Mouse (Mus musculus) MEL (cell line): ENCODE results near the gene Orm2. TPM values are rescaled to one million over a fixed set of nuclear protein-coding genes. Genes with fewer than 3 reads are reported as not detected.

ENCODE experiments used
- DNase-seq: peaks from one replicate; pipeline ENCODE4 v3.0.0; 2011; ENCODE audit warnings: low read depth, low spot score
- H3K27ac ChIP-seq: 2 replicates; pipeline ENCODE4 v1.5.1; 2012; ENCODE audit warnings: low read depth, mild to moderate bottlenecking, control low read depth, low read length, moderate library complexity; ENCODE audit not compliant: control insufficient read depth
- H3K27me3 ChIP-seq, 2 experiments: fragments of 150-350 bp in 1 of 2; sonication (generic) in 1 of 2; 2 replicates each; pipeline ENCODE4 v1.6.1; 2012; ENCODE audit warnings: low read length in 2 of 2, mild to moderate bottlenecking in 2 of 2, improper control_type of control experiment in 1 of 2, moderate library complexity in 1 of 2; ENCODE audit not compliant: insufficient read depth in 2 of 2, control insufficient read depth in 1 of 2
- H3K36me3 ChIP-seq, 2 experiments: 2 replicates each; pipeline ENCODE4 v1.6.1; 2012 to 2014; ENCODE audit warnings: low read length in 2 of 2, improper control_type of control experiment in 1 of 2, inconsistent platforms in 1 of 2, mild to moderate bottlenecking in 1 of 2; ENCODE audit not compliant: insufficient read depth in 2 of 2, control insufficient read depth in 1 of 2
- H3K4me1 ChIP-seq, 2 experiments: fragments of 150-350 bp in 1 of 2; sonication (generic) in 1 of 2; 2 replicates each; pipeline ENCODE4 v1.6.1; 2012; ENCODE audit warnings: low read length in 2 of 2, improper control_type of control experiment in 1 of 2, mild to moderate bottlenecking in 1 of 2; ENCODE audit not compliant: insufficient read depth in 2 of 2, control insufficient read depth in 1 of 2
- H3K4me3 ChIP-seq, 2 experiments: fragments of 150-350 bp in 1 of 2; sonication (generic) in 1 of 2; 2 replicates each; pipeline ENCODE4 v1.5.1; 2012; ENCODE audit warnings: low read depth in 2 of 2, low read length in 2 of 2, mild to moderate bottlenecking in 2 of 2, moderate library complexity in 2 of 2, control low read depth in 1 of 2, improper control_type of control experiment in 1 of 2; ENCODE audit not compliant: control insufficient read depth in 1 of 2, insufficient read depth in 1 of 2
- H3K79me2 ChIP-seq: 2 replicates; pipeline ENCODE4 v1.6.1; 2012; ENCODE audit warnings: mild to moderate bottlenecking, low read length, moderate library complexity; ENCODE audit not compliant: control insufficient read depth, poor library complexity, insufficient read depth
- H3K9ac ChIP-seq: 2 replicates; pipeline ENCODE4 v1.6.1; 2012; ENCODE audit warnings: low read depth, mild to moderate bottlenecking, control low read depth, low read length, moderate library complexity; ENCODE audit not compliant: control insufficient read depth, poor library complexity, severe bottlenecking
- H3K9me3 ChIP-seq: fragments of 150-350 bp; sonication (generic); replicated peaks from 2 replicates; pipeline ENCODE4 v1.6.1; 2012; ENCODE audit warnings: mild to moderate bottlenecking, low read length, improper control_type of control experiment, moderate library complexity; ENCODE audit not compliant: insufficient read depth
- BHLHE40 ChIP-seq: IDR thresholded peaks from 2 replicates; pipeline ENCODE4 v1.6.1; 2012; ENCODE audit warnings: low read depth, mild to moderate bottlenecking, inconsistent platforms, low read length, improper control_type of control experiment, borderline replicate concordance
- CHD1 ChIP-seq: IDR thresholded peaks from 2 replicates; pipeline ENCODE4 v1.6.1; 2012; ENCODE audit warnings: low read depth, mild to moderate bottlenecking, inconsistent platforms, low read length, improper control_type of control experiment
- CHD2 ChIP-seq: IDR thresholded peaks from 2 replicates; pipeline ENCODE4 v1.6.1; 2011; ENCODE audit warnings: low read length, improper control_type of control experiment
- CTCF ChIP-seq, 3 experiments: IDR thresholded peaks in 2 of 3; conservative IDR thresholded peaks in 1 of 3; 2 replicates each; pipeline ENCODE4 v1.5.1; 2011 to 2012; ENCODE audit warnings: low read length in 3 of 3, low read depth in 2 of 3, mild to moderate bottlenecking in 2 of 3, improper control_type of control experiment in 1 of 3, inconsistent platforms in 1 of 3, mixed read lengths in 1 of 3, moderate library complexity in 1 of 3; ENCODE audit not compliant: control insufficient read depth in 1 of 3, insufficient read depth in 1 of 3, poor library complexity in 1 of 3, severe bottlenecking in 1 of 3
- E2F4 ChIP-seq: IDR thresholded peaks from 2 replicates; pipeline ENCODE4 v1.6.1; 2011; ENCODE audit warnings: low read depth, low read length, improper control_type of control experiment, borderline replicate concordance
- ETS1 ChIP-seq: IDR thresholded peaks from 2 replicates; pipeline ENCODE4 v1.6.1; 2012; ENCODE audit warnings: low read depth, mild to moderate bottlenecking, inconsistent platforms, low read length, improper control_type of control experiment, moderate library complexity
- GABPA ChIP-seq: IDR thresholded peaks from 2 replicates; pipeline ENCODE4 v1.6.1; 2012; ENCODE audit warnings: low read depth, mild to moderate bottlenecking, inconsistent platforms, low read length, improper control_type of control experiment, moderate library complexity
- GATA1 ChIP-seq: IDR thresholded peaks from 2 replicates; pipeline ENCODE4 v1.6.1; 2011; ENCODE audit warnings: low read depth, low read length, improper control_type of control experiment
- HCFC1 ChIP-seq: IDR thresholded peaks from 2 replicates; pipeline ENCODE4 v1.6.1; 2012; ENCODE audit warnings: low read depth, mild to moderate bottlenecking, inconsistent platforms, low read length, improper control_type of control experiment, moderate library complexity
- KAT2A ChIP-seq: conservative IDR thresholded peaks from 2 replicates; pipeline ENCODE4 v1.6.1; 2012; ENCODE audit warnings: low read depth, low read length, improper control_type of control experiment, inconsistent platforms
- MAFK ChIP-seq: IDR thresholded peaks from 2 replicates; pipeline ENCODE4 v1.6.1; 2011; ENCODE audit warnings: low read depth, mild to moderate bottlenecking, low read length, improper control_type of control experiment, borderline replicate concordance
- MAX ChIP-seq: IDR thresholded peaks from 2 replicates; pipeline ENCODE4 v1.6.1; 2011; ENCODE audit warnings: low read length, improper control_type of control experiment
- MEF2A ChIP-seq: IDR thresholded peaks from 2 replicates; pipeline ENCODE4 v1.6.1; 2014; ENCODE audit warnings: low read depth, mild to moderate bottlenecking, inconsistent platforms, low read length, improper control_type of control experiment; ENCODE audit not compliant: poor library complexity, insufficient replicate concordance, severe bottlenecking; ENCODE audit errors: extremely low read depth
- MYB ChIP-seq: IDR thresholded peaks from 2 replicates; pipeline ENCODE4 v1.6.1; 2011; ENCODE audit warnings: mild to moderate bottlenecking, low read depth, low read length, improper control_type of control experiment
- NELFE ChIP-seq: IDR thresholded peaks from 2 replicates; pipeline ENCODE4 v1.6.1; 2011; ENCODE audit warnings: low read depth, low read length, improper control_type of control experiment
- NRF1 ChIP-seq: IDR thresholded peaks from 2 replicates; pipeline ENCODE4 v1.6.1; 2014; ENCODE audit warnings: low read depth, mild to moderate bottlenecking, inconsistent platforms, low read length, improper control_type of control experiment, moderate library complexity; ENCODE audit not compliant: poor library complexity, insufficient read depth, severe bottlenecking
- POLR2A ChIP-seq, 2 experiments: IDR thresholded peaks; 2 replicates each; pipeline ENCODE4 v1.6.1; 2011 to 2012; ENCODE audit warnings: low read length in 2 of 2, mild to moderate bottlenecking in 2 of 2, control low read depth in 1 of 2, improper control_type of control experiment in 1 of 2, low read depth in 1 of 2, moderate library complexity in 1 of 2; ENCODE audit not compliant: control insufficient read depth in 1 of 2, insufficient read depth in 1 of 2, poor library complexity in 1 of 2
- POLR2AphosphoS5 ChIP-seq: IDR thresholded peaks from 2 replicates; pipeline ENCODE4 v1.6.1; 2012; ENCODE audit warnings: low read depth, borderline replicate concordance, mild to moderate bottlenecking, inconsistent platforms, low read length, moderate library complexity, mixed read lengths
- RCOR1 ChIP-seq: IDR thresholded peaks from 2 replicates; pipeline ENCODE4 v1.6.1; 2012; ENCODE audit warnings: low read depth, mild to moderate bottlenecking, inconsistent platforms, low read length, improper control_type of control experiment
- TCF12 ChIP-seq: IDR thresholded peaks from 2 replicates; pipeline ENCODE4 v1.6.1; 2014; ENCODE audit warnings: low read depth, mild to moderate bottlenecking, inconsistent platforms, low read length, improper control_type of control experiment, moderate library complexity
- USF1 ChIP-seq: IDR thresholded peaks from 2 replicates; pipeline ENCODE4 v1.6.1; 2014; ENCODE audit warnings: low read depth, mild to moderate bottlenecking, inconsistent platforms, low read length, improper control_type of control experiment, moderate library complexity
- ZC3H11A ChIP-seq: IDR thresholded peaks from 2 replicates; pipeline ENCODE4 v1.6.1; 2012; ENCODE audit warnings: low read depth, mild to moderate bottlenecking, inconsistent platforms, low read length, improper control_type of control experiment
- ZKSCAN1 ChIP-seq: IDR thresholded peaks from 2 replicates; pipeline ENCODE4 v1.6.1; 2012; ENCODE audit warnings: low read depth, mild to moderate bottlenecking, inconsistent platforms, low read length, improper control_type of control experiment, moderate library complexity
- ZMIZ1 ChIP-seq: IDR thresholded peaks from 2 replicates; pipeline ENCODE4 v1.6.1; 2012; ENCODE audit warnings: low read depth, mild to moderate bottlenecking, inconsistent platforms, low read length, improper control_type of control experiment, moderate library complexity
- ZNF384 ChIP-seq: IDR thresholded peaks from 2 replicates; pipeline ENCODE4 v1.6.1; 2012; ENCODE audit warnings: low read depth, mild to moderate bottlenecking, inconsistent platforms, low read length, improper control_type of control experiment
- polyA plus RNA-seq, 2 experiments: library from polyadenylated mRNA; stranded (reverse) in 1 of 2; unstranded in 1 of 2; fragments of >175 nt in 1 of 2; fragments of >200 nt in 1 of 2; gene quantifications; 2 replicates each; pipeline versions ENCODE4 v1.2.1 to v1.2.4; 2012; ENCODE audit warnings: low replicate concordance in 2 of 2, low read depth in 1 of 2; ENCODE audit not compliant: insufficient read length in 2 of 2, insufficient read depth in 1 of 2, missing spikeins in 1 of 2
- total RNA-seq: library from RNA; depleted of rRNA; stranded (reverse); fragments of 300-350 nt; gene quantifications from 2 replicates; pipeline ENCODE4 v1.2.3, GENCODE M21; 2012

Orm2 gene
- total and polyA plus RNA-seq, 3 experiments, result not detected

DNA sequence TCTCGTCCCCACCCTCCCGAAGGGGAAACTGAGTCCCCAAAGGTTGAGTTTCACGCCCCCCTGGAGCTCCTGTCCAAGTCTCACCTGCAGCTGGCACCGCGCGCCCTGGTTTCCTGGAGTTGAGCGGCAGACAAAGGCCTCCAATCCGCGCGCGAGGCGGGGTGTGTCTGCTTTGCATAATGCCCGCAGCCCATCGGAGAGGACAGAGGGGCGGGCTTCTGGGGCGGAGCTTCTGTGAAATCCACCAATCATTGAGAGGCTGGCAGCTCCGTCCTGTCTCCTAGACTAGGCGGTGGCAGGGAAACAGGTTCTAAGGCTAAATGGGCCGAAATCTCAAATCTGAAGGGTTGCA, 48.3 kb downstream of the Orm2 start (continued):
- peak in 1 of 2 experiments; percentile 37; a peak in 1 of 4 replicates for TF ChIP-seq POLR2A (IDR thresholded peaks at IDR 0.05; ENCODE audit: control insufficient read depth in 1 of 2, insufficient read depth in 1 of 2, low read depth in 1 of 2, low read length in 2 of 2, poor library complexity in 1 of 2)
- no peak for TF ChIP-seq ZNF384
- TF ChIP-seq USF1, result no peak
- TF ChIP-seq GATA1, result no peak
- no peak for TF ChIP-seq ZMIZ1

DNA sequence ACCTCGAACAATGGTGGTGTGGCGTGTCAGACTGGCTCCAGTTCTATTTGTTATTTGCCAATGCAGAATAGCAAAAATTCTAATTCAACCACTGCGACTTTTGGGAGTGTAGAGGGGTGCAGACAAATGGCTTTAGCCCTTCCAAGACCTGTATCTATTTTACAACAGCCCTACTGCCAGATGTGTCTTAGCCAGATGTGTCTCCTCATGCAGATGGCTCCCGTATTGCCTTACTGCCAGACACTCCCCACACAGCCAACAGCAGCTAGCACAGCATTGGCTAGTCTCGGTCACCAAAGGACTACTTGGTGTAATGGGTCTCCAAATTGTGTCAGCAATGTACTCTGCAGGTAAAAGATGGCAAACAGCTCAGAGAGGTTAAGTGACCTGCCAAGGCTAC, 49.0 kb downstream of the Orm2 start:
- Histone ChIP-seq H3K79me2 (peaks cover 6% of the 10 kb centered on the region; the same call in 1 of the 2 replicates), H3K9me3 (no peaks in the 10 kb centered on the region), H3K36me3 (peaks cover 0 to 15% of the 10 kb centered on the region in 2 experiments; a peak in 2 of 4 replicates), H3K4me1 (peaks cover 9 to 29% of the 10 kb centered on the region in 2 experiments), H3K9ac (no peak overlapping the region), H3K27ac (no peak overlapping the region)
- DNase-seq, result peak; percentile 37
- no peak for TF ChIP-seq MAX
- no peak for TF ChIP-seq CTCF (IDR thresholded peaks at IDR 0.05 in 2 of 3, conservative IDR thresholded peaks at IDR 0.05 in 1 of 3; ENCODE audit: control insufficient read depth in 1 of 3, insufficient read depth in 1 of 3, low read depth in 2 of 3, low read length in 3 of 3, poor library complexity in 1 of 3, severe bottlenecking in 1 of 3)
- no peak for TF ChIP-seq CHD2
- TF ChIP-seq MAFK, result no peak
- TF ChIP-seq RCOR1, result no peak
- TF ChIP-seq ZC3H11A, result no peak
- TF ChIP-seq ZKSCAN1, result no peak
- TF ChIP-seq USF1, result no peak
- TF ChIP-seq, all 39 proteins: peak for 0
- Histone ChIP-seq H3K4me3 (peak overlapping the region in 1 of 2 experiments; percentile 38; a peak in 1 of 4 replicates), H3K27me3 (no peaks in the 10 kb centered on the region)

DNA sequence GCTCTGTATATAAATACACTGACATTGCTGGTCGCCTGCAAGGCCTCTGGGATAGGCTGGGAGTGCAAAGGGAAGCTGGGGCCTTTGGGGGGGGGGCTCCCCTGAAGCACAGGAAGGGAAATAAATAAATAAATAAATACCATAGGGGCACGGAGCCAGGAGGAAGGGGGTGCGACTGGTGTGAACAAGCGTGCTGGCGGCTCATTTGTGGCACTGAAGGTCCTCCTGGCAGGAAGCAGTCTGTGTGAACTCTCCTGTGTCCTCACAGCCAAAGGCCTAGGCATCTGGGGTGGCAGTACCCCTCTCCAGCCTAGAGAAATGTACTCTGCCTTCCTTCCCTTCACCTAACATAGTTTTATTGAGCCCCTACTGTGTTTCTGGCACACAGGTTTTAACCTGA, 52.7 kb downstream of the Orm2 start:
- Histone ChIP-seq H3K4me3 (no peak overlapping the region), H3K9ac (no peak overlapping the region), H3K4me1 (peaks cover 0 to 9% of the 10 kb centered on the region in 2 experiments; a peak in 2 of 4 replicates), H3K27me3 (no peaks in the 10 kb centered on the region), H3K36me3 (peaks cover 0 to 2% of the 10 kb centered on the region in 2 experiments; a peak in 1 of 4 replicates), H3K79me2 (no peaks in the 10 kb centered on the region), H3K27ac (no peak overlapping the region), H3K9me3 (no peaks in the 10 kb centered on the region)
- TF ChIP-seq GABPA, result no peak
- no peak for TF ChIP-seq NRF1
- no peak for TF ChIP-seq E2F4
- no peak for TF ChIP-seq TCF12
- no peak for TF ChIP-seq MEF2A
- no peak for TF ChIP-seq CHD1
- TF ChIP-seq BHLHE40, result no peak
- TF ChIP-seq NELFE, result no peak
- TF ChIP-seq ZC3H11A, result no peak
- TF ChIP-seq HCFC1, result no peak
- no peak for TF ChIP-seq KAT2A
- TF ChIP-seq USF1, result no peak
- TF ChIP-seq POLR2AphosphoS5, result no peak
- TF ChIP-seq ETS1, result no peak
- TF ChIP-seq CTCF (IDR thresholded peaks at IDR 0.05 in 2 of 3, conservative IDR thresholded peaks at IDR 0.05 in 1 of 3; ENCODE audit: control insufficient read depth in 1 of 3, insufficient read depth in 1 of 3, low read depth in 2 of 3, low read length in 3 of 3, poor library complexity in 1 of 3, severe bottlenecking in 1 of 3), result no peak
- no peak for TF ChIP-seq MYB
- DNase-seq, result no peak
